Mouse (Mus musculus): ENCODE data around the gene Lonp1.
"Not testable (repeated sequence)": the region's sequence is repeated elsewhere in the genome, so short reads cannot be mapped to it uniquely, and the experiment has no call there.

The Lonp1 gene

GRCm38 (mm10) chr17:56625495-56625894, 1.2 kb downstream of the Lonp1 start:
- DNase-seq (ENCODE audit: low read depth): peak; percentile 95

- no peak for DNase-seq (ENCODE audit: low read depth)
Measured at GRCm38 (mm10) chr17:56617628-56618027, 9.1 kb downstream of the Lonp1 start.

- no peak for DNase-seq (ENCODE audit: low read depth)
Measured at GRCm38 (mm10) chr17:56616725-56617124, 10.0 kb downstream of the Lonp1 start.

GRCm38 (mm10) chr17:56615792-56616191, 10.9 kb downstream of the Lonp1 start:
- no peak for DNase-seq (ENCODE audit: low read depth)

- peak; percentile 24 for DNase-seq (ENCODE audit: low read depth)
Measured at GRCm38 (mm10) chr17:56615136-56615784, 11.4 kb downstream of the Lonp1 start.

- DNase-seq (ENCODE audit: low read depth): peak; percentile 51
Measured at GRCm38 (mm10) chr17:56614391-56615135, 12.1 kb downstream of the Lonp1 start.

- DNase-seq (ENCODE audit: low read depth): peak; percentile 59
Measured at GRCm38 (mm10) chr17:56613893-56614292, 12.8 kb downstream of the Lonp1 start.

- DNase-seq (ENCODE audit: low read depth): peak; percentile 94
Measured at GRCm38 (mm10) chr17:56613236-56613844, 13.3 kb downstream of the Lonp1 start, which contains the start of gene Rpl36. TSS of gene Rpl36 (plus strand) at chr17:56613416.

GRCm38 (mm10) chr17:56612565-56612939, 14.1 kb downstream of the Lonp1 start:
- not testable (repeated sequence) for DNase-seq (ENCODE audit: low read depth)

- peak; percentile 88 for DNase-seq (ENCODE audit: low read depth)
Measured at GRCm38 (mm10) chr17:56611861-56612564, 14.7 kb downstream of the Lonp1 start.

GRCm38 (mm10) chr17:56611323-56611722, 15.4 kb downstream of the Lonp1 start:
- DNase-seq (ENCODE audit: low read depth): no peak

GRCm38 (mm10) chr17:56609452-56610171, 17.1 kb downstream of the Lonp1 start, which contains the start of gene 2410015M20Rik:
TSS of gene 2410015M20Rik (minus strand) at chr17:56609771.
- peak; percentile 99 for DNase-seq (ENCODE audit: low read depth)

- DNase-seq (ENCODE audit: low read depth): peak; percentile 39
Measured at GRCm38 (mm10) chr17:56608699-56609098, 18.0 kb downstream of the Lonp1 start.

GRCm38 (mm10) chr17:56607521-56608062, 19.1 kb downstream of the Lonp1 start:
- DNase-seq (ENCODE audit: low read depth): no peak

- DNase-seq (ENCODE audit: low read depth): no peak
Measured at GRCm38 (mm10) chr17:56605431-56605830, 21.3 kb downstream of the Lonp1 start.

- no peak for DNase-seq (ENCODE audit: low read depth)
Measured at GRCm38 (mm10) chr17:56604422-56604821, 22.3 kb downstream of the Lonp1 start.

- DNase-seq (ENCODE audit: low read depth): no peak
Measured at GRCm38 (mm10) chr17:56604070-56604380, 22.7 kb downstream of the Lonp1 start.

- DNase-seq (ENCODE audit: low read depth): no peak
Measured at GRCm38 (mm10) chr17:56603186-56604069, 23.3 kb downstream of the Lonp1 start.

- no peak for DNase-seq (ENCODE audit: low read depth)
Measured at GRCm38 (mm10) chr17:56593527-56594271, 33.0 kb downstream of the Lonp1 start.

GRCm38 (mm10) chr17:56592553-56592952, 34.1 kb downstream of the Lonp1 start:
- DNase-seq (ENCODE audit: low read depth): no peak
